Mouse (Mus musculus) MEL (cell line): ENCODE measurements at regions not wholly inside any gene's neighbourhood (a gene's known extent, or its start where the extent isn't known, plus 50 kb on each side); places are given as distances from the start of the nearest gene placed in this dataset.
A peak's percentile ranks its signal among the peaks of the same experiment; 100 is the strongest.

Source experiments
- DNase-seq: peaks from one replicate; pipeline ENCODE4 v3.0.0; 2011; ENCODE audit warnings: low read depth, low spot score
- H3K27ac ChIP-seq: 2 replicates; pipeline ENCODE4 v1.5.1; 2012; ENCODE audit warnings: low read depth, mild to moderate bottlenecking, control low read depth, low read length, moderate library complexity; ENCODE audit not compliant: control insufficient read depth
- H3K27me3 ChIP-seq, 2 experiments: fragments of 150-350 bp in 1 of 2; sonication (generic) in 1 of 2; 2 replicates each; pipeline ENCODE4 v1.6.1; 2012; ENCODE audit warnings: low read length in 2 of 2, mild to moderate bottlenecking in 2 of 2, improper control_type of control experiment in 1 of 2, moderate library complexity in 1 of 2; ENCODE audit not compliant: insufficient read depth in 2 of 2, control insufficient read depth in 1 of 2
- H3K36me3 ChIP-seq, 2 experiments: 2 replicates each; pipeline ENCODE4 v1.6.1; 2012 to 2014; ENCODE audit warnings: low read length in 2 of 2, improper control_type of control experiment in 1 of 2, inconsistent platforms in 1 of 2, mild to moderate bottlenecking in 1 of 2; ENCODE audit not compliant: insufficient read depth in 2 of 2, control insufficient read depth in 1 of 2
- H3K4me1 ChIP-seq, 2 experiments: fragments of 150-350 bp in 1 of 2; sonication (generic) in 1 of 2; 2 replicates each; pipeline ENCODE4 v1.6.1; 2012; ENCODE audit warnings: low read length in 2 of 2, improper control_type of control experiment in 1 of 2, mild to moderate bottlenecking in 1 of 2; ENCODE audit not compliant: insufficient read depth in 2 of 2, control insufficient read depth in 1 of 2
- H3K4me3 ChIP-seq, 2 experiments: fragments of 150-350 bp in 1 of 2; sonication (generic) in 1 of 2; 2 replicates each; pipeline ENCODE4 v1.5.1; 2012; ENCODE audit warnings: low read depth in 2 of 2, low read length in 2 of 2, mild to moderate bottlenecking in 2 of 2, moderate library complexity in 2 of 2, control low read depth in 1 of 2, improper control_type of control experiment in 1 of 2; ENCODE audit not compliant: control insufficient read depth in 1 of 2, insufficient read depth in 1 of 2
- H3K79me2 ChIP-seq: 2 replicates; pipeline ENCODE4 v1.6.1; 2012; ENCODE audit warnings: mild to moderate bottlenecking, low read length, moderate library complexity; ENCODE audit not compliant: control insufficient read depth, poor library complexity, insufficient read depth
- H3K9ac ChIP-seq: 2 replicates; pipeline ENCODE4 v1.6.1; 2012; ENCODE audit warnings: low read depth, mild to moderate bottlenecking, control low read depth, low read length, moderate library complexity; ENCODE audit not compliant: control insufficient read depth, poor library complexity, severe bottlenecking
- H3K9me3 ChIP-seq: fragments of 150-350 bp; sonication (generic); replicated peaks from 2 replicates; pipeline ENCODE4 v1.6.1; 2012; ENCODE audit warnings: mild to moderate bottlenecking, low read length, improper control_type of control experiment, moderate library complexity; ENCODE audit not compliant: insufficient read depth
- CTCF ChIP-seq, 3 experiments: IDR thresholded peaks in 2 of 3; conservative IDR thresholded peaks in 1 of 3; 2 replicates each; pipeline ENCODE4 v1.5.1; 2011 to 2012; ENCODE audit warnings: low read length in 3 of 3, low read depth in 2 of 3, mild to moderate bottlenecking in 2 of 3, improper control_type of control experiment in 1 of 3, inconsistent platforms in 1 of 3, mixed read lengths in 1 of 3, moderate library complexity in 1 of 3; ENCODE audit not compliant: control insufficient read depth in 1 of 3, insufficient read depth in 1 of 3, poor library complexity in 1 of 3, severe bottlenecking in 1 of 3
- ETS1 ChIP-seq: IDR thresholded peaks from 2 replicates; pipeline ENCODE4 v1.6.1; 2012; ENCODE audit warnings: low read depth, mild to moderate bottlenecking, inconsistent platforms, low read length, improper control_type of control experiment, moderate library complexity
- HCFC1 ChIP-seq: IDR thresholded peaks from 2 replicates; pipeline ENCODE4 v1.6.1; 2012; ENCODE audit warnings: low read depth, mild to moderate bottlenecking, inconsistent platforms, low read length, improper control_type of control experiment, moderate library complexity
- MAFK ChIP-seq: IDR thresholded peaks from 2 replicates; pipeline ENCODE4 v1.6.1; 2011; ENCODE audit warnings: low read depth, mild to moderate bottlenecking, low read length, improper control_type of control experiment, borderline replicate concordance
- MAX ChIP-seq: IDR thresholded peaks from 2 replicates; pipeline ENCODE4 v1.6.1; 2011; ENCODE audit warnings: low read length, improper control_type of control experiment
- MYB ChIP-seq: IDR thresholded peaks from 2 replicates; pipeline ENCODE4 v1.6.1; 2011; ENCODE audit warnings: mild to moderate bottlenecking, low read depth, low read length, improper control_type of control experiment
- MYC ChIP-seq: IDR thresholded peaks from 2 replicates; pipeline ENCODE4 v1.6.1; 2011; ENCODE audit warnings: low read depth, mild to moderate bottlenecking, low read length, improper control_type of control experiment, moderate library complexity
- POLR2A ChIP-seq, 2 experiments: IDR thresholded peaks; 2 replicates each; pipeline ENCODE4 v1.6.1; 2011 to 2012; ENCODE audit warnings: low read length in 2 of 2, mild to moderate bottlenecking in 2 of 2, control low read depth in 1 of 2, improper control_type of control experiment in 1 of 2, low read depth in 1 of 2, moderate library complexity in 1 of 2; ENCODE audit not compliant: control insufficient read depth in 1 of 2, insufficient read depth in 1 of 2, poor library complexity in 1 of 2
- RCOR1 ChIP-seq: IDR thresholded peaks from 2 replicates; pipeline ENCODE4 v1.6.1; 2012; ENCODE audit warnings: low read depth, mild to moderate bottlenecking, inconsistent platforms, low read length, improper control_type of control experiment
- TBP ChIP-seq: IDR thresholded peaks from 2 replicates; pipeline ENCODE4 v1.8.0; 2011; ENCODE audit warnings: low read depth, low read length, improper control_type of control experiment
- ZNF384 ChIP-seq: IDR thresholded peaks from 2 replicates; pipeline ENCODE4 v1.6.1; 2012; ENCODE audit warnings: low read depth, mild to moderate bottlenecking, inconsistent platforms, low read length, improper control_type of control experiment

DNA sequence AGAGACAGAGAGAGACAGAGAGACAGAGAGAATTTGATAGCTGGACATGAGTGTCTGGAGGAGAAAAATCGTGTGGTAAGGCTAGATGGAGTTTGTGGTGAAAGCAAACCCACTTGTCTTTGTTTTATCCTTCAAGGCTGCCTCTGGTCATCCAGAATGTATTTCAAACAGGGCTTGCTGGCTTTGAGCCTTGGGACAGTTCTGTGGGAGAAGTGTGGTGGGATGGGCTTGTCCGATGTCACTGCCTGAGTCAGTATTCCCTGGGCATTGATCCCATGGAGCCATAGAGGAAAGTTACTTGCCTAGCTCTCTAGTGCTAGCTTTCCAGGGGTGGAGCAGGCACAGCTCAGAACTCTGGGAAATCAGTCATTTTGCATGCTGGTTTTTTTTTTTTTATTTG is 417.9 kb upstream of the Trpc7 start:
- TF ChIP-seq HCFC1, result no peak
- no peak for TF ChIP-seq ETS1
- no peak for TF ChIP-seq MAX
- no peak for TF ChIP-seq MAFK
- TF ChIP-seq MYC, result no peak
- Histone ChIP-seq H3K27me3 (no peaks in the 10 kb centered on the region), H3K9ac (no peak overlapping the region), H3K4me1 (no peaks in the 10 kb centered on the region), H3K9me3 (no peaks in the 10 kb centered on the region), H3K27ac (no peak overlapping the region), H3K36me3 (no peaks in the 10 kb centered on the region), H3K4me3 (no peak overlapping the region), H3K79me2 (no peaks in the 10 kb centered on the region)
- no peak for DNase-seq

DNA sequence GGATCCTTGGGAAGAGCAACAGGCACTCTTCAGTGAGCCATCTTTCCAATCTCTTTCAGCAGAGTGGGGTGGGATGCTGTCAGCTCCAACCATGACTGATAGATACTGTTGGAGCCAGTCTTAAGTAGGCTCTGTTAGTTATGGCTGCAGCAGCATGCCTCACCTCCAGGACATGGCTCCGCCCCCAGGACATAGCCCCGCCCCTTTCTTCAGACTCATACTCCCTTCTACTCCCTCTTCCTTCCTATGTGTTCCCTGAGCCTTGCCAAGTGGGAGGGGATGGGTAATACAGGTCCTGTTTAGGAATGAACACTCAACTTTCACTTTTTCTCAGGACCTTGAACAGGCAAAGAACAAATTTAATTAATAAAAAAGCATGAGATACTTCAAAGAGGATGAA is 415.4 kb upstream of the Trpc7 start:
- no peaks in the 10 kb centered on the region; the same call in 1 of the 2 replicates for H3K79me2 ChIP-seq
- H3K4me1 ChIP-seq, result no peaks in the 10 kb centered on the region
- DNase-seq, result no peak
- no peak overlapping the region for H3K4me3 ChIP-seq
- no peak overlapping the region for H3K9ac ChIP-seq
- TF ChIP-seq RCOR1 (no peak), MYB (no peak), POLR2A (IDR thresholded peaks at IDR 0.05; ENCODE audit: control insufficient read depth in 1 of 2, insufficient read depth in 1 of 2, low read depth in 1 of 2, low read length in 2 of 2, poor library complexity in 1 of 2) (no peak), ZNF384 (no peak)
- no peak overlapping the region for H3K27ac ChIP-seq
- H3K36me3 ChIP-seq, result no peaks in the 10 kb centered on the region
- H3K9me3 ChIP-seq, result no peaks in the 10 kb centered on the region
- H3K27me3 ChIP-seq, result no peaks in the 10 kb centered on the region

DNA sequence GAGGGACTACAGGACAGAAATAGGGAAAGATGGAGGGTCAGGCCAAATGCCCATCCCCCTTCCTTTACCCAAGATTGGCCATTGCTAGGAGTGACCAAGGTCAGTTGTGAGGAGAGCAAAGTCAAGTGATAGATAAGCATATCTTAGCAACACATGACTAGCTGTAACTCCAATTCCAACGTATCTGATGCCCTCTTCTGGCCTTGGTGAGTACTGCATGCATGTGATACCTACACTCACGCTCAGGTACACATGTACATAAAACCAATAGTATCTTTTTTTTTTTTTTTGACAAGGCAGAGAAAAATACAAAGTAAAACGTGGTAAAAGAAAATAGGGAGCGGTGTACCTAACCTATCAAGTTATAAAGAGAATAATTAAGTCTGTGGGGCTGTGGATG is 413.8 kb upstream of the Trpc7 start:
- Histone ChIP-seq H3K27ac (no peak overlapping the region), H3K36me3 (no peaks in the 10 kb centered on the region), H3K79me2 (no peaks in the 10 kb centered on the region; the same call in 1 of the 2 replicates), H3K9me3 (no peaks in the 10 kb centered on the region), H3K4me3 (no peak overlapping the region), H3K4me1 (no peaks in the 10 kb centered on the region), H3K9ac (no peak overlapping the region), H3K27me3 (no peaks in the 10 kb centered on the region)
- TF ChIP-seq CTCF (IDR thresholded peaks at IDR 0.05 in 2 of 3, conservative IDR thresholded peaks at IDR 0.05 in 1 of 3; ENCODE audit: control insufficient read depth in 1 of 3, insufficient read depth in 1 of 3, low read depth in 2 of 3, low read length in 3 of 3, poor library complexity in 1 of 3, severe bottlenecking in 1 of 3) (peak in 1 of 3 experiments; percentile 2; a peak in 1 of 6 replicates), TBP (no peak)
- DNase-seq, result peak; percentile 4
